18 mouse cellular contexts compared by ENCODE assay signal in genomic region chr9:62519334-62519733, GRCm38 (mm10). TPM values are rescaled to one million over a fixed set of nuclear protein-coding genes. Genes with fewer than 3 reads are reported as not detected.
DNase-seq lines count a peak whose midpoint lies in the region; ATAC-seq and TF ChIP-seq lines count a peak whose summit lies in the region.
"Had no signal": no experiment of that assay in that cellular context is flagged by ENCODE, and none has a peak within 500 bp of the region (broad histone marks: within the 10 kb centered on the region; RNA-seq: fewer than 3 reads in every experiment).

No protein-coding gene starts in this region.

- 23% methylated on average over 10 of the region's 10 CpGs for WGBS in cerebellum, adult 2 months
- 80% methylated on average over 10 of the region's 10 CpGs for WGBS in hindbrain, embryonic 13.5 days
- whole genome bisulfite sequencing in hindbrain, embryonic 11.5 days: 76% methylated on average over 10 of the region's 10 CpGs
- 85% methylated on average over 10 of the region's 10 CpGs for WGBS in neural tube, embryonic 13.5 days

- H3K4me3 ChIP-seq in cerebellum, adult 2 months (replicated peaks; ENCODE audit: insufficient read depth, low read depth, low read length): no peak overlapping the region
- H3K4me3 ChIP-seq in hindbrain, embryonic 13.5 days: no peak overlapping the region
- no peak overlapping the region for H3K4me3 ChIP-seq in hindbrain, embryonic 11.5 days (ENCODE audit: low read depth, low read length)
- no peak overlapping the region for H3K4me3 ChIP-seq in neural tube, embryonic 13.5 days
- H3K4me3 ChIP-seq: embryonic facial prominence, embryonic 10.5 days; heart, embryonic 13.5 days; limb, embryonic 15.5 days; liver, embryonic 15.5 days; midbrain, embryonic 12.5 days had no signal

- no peak overlapping the region for H3K9ac ChIP-seq in hindbrain, embryonic 13.5 days
- H3K9ac ChIP-seq in hindbrain, embryonic 11.5 days (ENCODE audit: low read depth, low read length): no peak overlapping the region
- peak overlapping the region; percentile 41 for H3K9ac ChIP-seq in neural tube, embryonic 13.5 days
- H3K9ac ChIP-seq: heart, embryonic 13.5 days; limb, embryonic 15.5 days; liver, embryonic 15.5 days; midbrain, embryonic 12.5 days had no signal

- peaks cover 96% of the 10 kb centered on the region for H3K4me1 ChIP-seq in cerebellum, adult 2 months (ENCODE audit: control insufficient read depth, insufficient read depth, low read length)
- peaks cover 86% of the 10 kb centered on the region for H3K4me1 ChIP-seq in hindbrain, embryonic 13.5 days (replicated peaks)
- H3K4me1 ChIP-seq in hindbrain, embryonic 11.5 days (replicated peaks; ENCODE audit: control insufficient read depth, insufficient read depth, low read length): peaks cover 24% of the 10 kb centered on the region
- H3K4me1 ChIP-seq in neural tube, embryonic 13.5 days (replicated peaks): peaks cover 95% of the 10 kb centered on the region

- DNase-seq in cerebellum, adult 2 months: no peak
- no peak for DNase-seq in cerebellum, postnatal 36 days
- DNase-seq in hindbrain, embryonic 11.5 days (ENCODE audit: low spot score): no peak
- no peak for DNase-seq in neural tube, embryonic 10.5 days (ENCODE audit: extremely low spot score, low spot score)
- DNase-seq in embryo, embryonic 10.5 days (ENCODE audit: low spot score): no peak
- DNase-seq: adrenal gland, postnatal 14 days; cerebellum, postnatal 14 days; gastrocnemius, adult 2 months; kidney, postnatal 4 days had no signal

- H3K4me2 ChIP-seq in hindbrain, embryonic 13.5 days: no peak overlapping the region
- H3K4me2 ChIP-seq in hindbrain, embryonic 11.5 days (replicated peaks; ENCODE audit: low read depth, low read length): no peak overlapping the region
- no peak overlapping the region for H3K4me2 ChIP-seq in neural tube, embryonic 13.5 days
- H3K4me2 ChIP-seq: heart, embryonic 13.5 days; limb, embryonic 15.5 days; liver, embryonic 15.5 days; midbrain, embryonic 12.5 days had no signal

- ATAC-seq in hindbrain, embryonic 13.5 days (ENCODE audit: low FRiP score): no peak
- no peak for ATAC-seq in hindbrain, embryonic 11.5 days (ENCODE audit: low FRiP score)
- no peak for ATAC-seq in neural tube, embryonic 13.5 days (ENCODE audit: low read depth)
- ATAC-seq in CD4-positive, CD25-positive, alpha-beta regulatory T cell, adult 4 months: no peak

- no peaks in the 10 kb centered on the region for H3K27me3 ChIP-seq in cerebellum, adult 2 months (ENCODE audit: control insufficient read depth, insufficient read depth, low read length)
- H3K27me3 ChIP-seq in hindbrain, embryonic 13.5 days: no peaks in the 10 kb centered on the region
- H3K27me3 ChIP-seq in hindbrain, embryonic 11.5 days (ENCODE audit: control insufficient read depth, insufficient read depth, low read length): 0 out of 2 replicates have a peak, but pooled peaks cover 2% of the 10 kb centered on the region
- H3K27me3 ChIP-seq in neural tube, embryonic 13.5 days: no peaks in the 10 kb centered on the region

- peak overlapping the region; percentile 36 for H3K27ac ChIP-seq in cerebellum, adult 2 months (ENCODE audit: insufficient read depth, low read length)
- peak overlapping the region; percentile 84 for H3K27ac ChIP-seq in hindbrain, embryonic 13.5 days
- H3K27ac ChIP-seq in hindbrain, embryonic 11.5 days (ENCODE audit: low read depth, low read length): no peak overlapping the region
- H3K27ac ChIP-seq in neural tube, embryonic 13.5 days (replicated peaks): peak overlapping the region; percentile 71; the same call in 1 of the 2 replicates
- H3K27ac ChIP-seq: heart, embryonic 13.5 days; limb, embryonic 15.5 days; liver, embryonic 15.5 days; macrophage; midbrain, embryonic 12.5 days had no signal

- no peaks in the 10 kb centered on the region for H3K36me3 ChIP-seq in hindbrain, embryonic 13.5 days
- no peaks in the 10 kb centered on the region for H3K36me3 ChIP-seq in hindbrain, embryonic 11.5 days (ENCODE audit: control insufficient read depth, insufficient read depth, low read length)
- no peaks in the 10 kb centered on the region for H3K36me3 ChIP-seq in neural tube, embryonic 13.5 days
- H3K36me3 ChIP-seq: embryonic facial prominence, embryonic 10.5 days; heart, embryonic 13.5 days; limb, embryonic 15.5 days; liver, embryonic 15.5 days; midbrain, embryonic 12.5 days had no signal

- no peaks in the 10 kb centered on the region for H3K9me3 ChIP-seq in hindbrain, embryonic 13.5 days
- no peaks in the 10 kb centered on the region for H3K9me3 ChIP-seq in hindbrain, embryonic 11.5 days (ENCODE audit: control insufficient read depth, low read length)
- no peaks in the 10 kb centered on the region for H3K9me3 ChIP-seq in neural tube, embryonic 13.5 days
- H3K9me3 ChIP-seq: embryonic facial prominence, embryonic 10.5 days; heart, embryonic 13.5 days; limb, embryonic 15.5 days; liver, embryonic 15.5 days; midbrain, embryonic 12.5 days had no signal

- TF ChIP-seq POLR2A in cerebellum, adult 2 months (IDR thresholded peaks at IDR 0.05; ENCODE audit: borderline replicate concordance, insufficient read depth, low read length): no peak

- TF ChIP-seq CTCF in cerebellum, adult 2 months (IDR thresholded peaks at IDR 0.05; ENCODE audit: borderline replicate concordance, insufficient read depth, low read depth, low read length): no peak

RNA-seq across cellular contexts. Expression of gene Coro2b, which starts 17.5 kb away (rescaled TPM):
- 210 and 244 TPM in 2 replicates for polyA plus RNA-seq in cerebellum, adult 2 months (2012; rRNA removed)
- polyA plus RNA-seq in hindbrain, embryonic 13.5 days (2015; fragmentation: Nextera tagmentation; extraction: Ambion mirVana): 34.3 and 39.0 TPM in 2 replicates
- polyA plus RNA-seq in hindbrain, embryonic 11.5 days (2014; fragmentation: Nextera tagmentation; extraction: Ambion mirVana): 19.5 and 20.5 TPM in 2 replicates
- polyA plus RNA-seq in neural tube, embryonic 13.5 days (2015; fragmentation: Nextera tagmentation; extraction: Ambion mirVana): 41.5 and 43.8 TPM in 2 replicates
- 1 to 10 TPM; 2.7 to 3.6 TPM for polyA plus RNA-seq in CD4-positive, CD25-positive, alpha-beta regulatory T cell, adult 4 months (2017; shearing (Covaris generic))
